Mouse (Mus musculus): ENCODE results near the gene Hoxc13. TPM values are rescaled to one million over a fixed set of nuclear protein-coding genes. Genes with fewer than 3 reads are reported as not detected.

The Hoxc13 gene
- polyA plus RNA-seq, 1 experiment from 2014 or later = 0.23 TPM

GRCm38 (mm10) chr15:102920619-102921018 lies 284 bp upstream of the Hoxc13 start:
- H3K27ac ChIP-seq (replicated peaks) = no peak overlapping the region
- WGBS = 2% methylated on average over 20 of the region's 20 CpGs

DNA sequence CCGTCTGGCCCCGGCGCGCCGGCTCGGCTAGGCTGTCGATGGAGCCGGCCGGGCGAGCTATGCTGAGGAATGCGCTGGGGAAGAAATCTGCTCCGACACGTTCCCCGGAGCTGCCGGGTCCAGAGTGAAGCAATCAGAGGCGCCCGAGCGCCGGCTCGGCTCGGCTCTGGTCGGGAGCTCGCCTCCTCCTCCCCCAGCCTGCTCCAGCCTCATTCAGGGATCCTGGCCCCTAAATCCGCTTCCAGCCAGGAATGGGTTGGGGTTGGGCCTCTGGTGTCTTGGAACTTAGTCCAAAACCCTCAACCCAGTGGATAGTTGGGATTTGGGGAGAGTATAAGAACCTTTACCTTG lies 1.1 kb downstream of the Hoxc13 start:
- Histone ChIP-seq H3K36me3 (no peaks in the 10 kb centered on the region), H3K9ac (replicated peaks) (no peak overlapping the region), H3K9me3 (no peaks in the 10 kb centered on the region), H3K27me3 (peaks cover 99% of the 10 kb centered on the region), H3K4me3 (peak overlapping the region; percentile 32; the same call in 1 of the 2 replicates), H3K4me1 (peaks cover 13% of the 10 kb centered on the region), H3K27ac (replicated peaks) (no peak overlapping the region), H3K4me2 (replicated peaks) (no peak overlapping the region)
- ATAC-seq (ENCODE audit: low FRiP score, low read depth) = no peak
- 0% methylated on average over 17 of the region's 24 CpGs for WGBS

More at GRCm38 (mm10) chr15:102920619-102921018, 284 bp upstream of the Hoxc13 start:
- H3K36me3 ChIP-seq = no peaks in the 10 kb centered on the region
- H3K4me1 ChIP-seq = peaks cover 13% of the 10 kb centered on the region
- H3K4me3 ChIP-seq = peak overlapping the region; percentile 32
- H3K9ac ChIP-seq (replicated peaks) = no peak overlapping the region
- no peaks in the 10 kb centered on the region for H3K9me3 ChIP-seq
- ATAC-seq (ENCODE audit: low FRiP score, low read depth) = peak; percentile 91
- H3K27me3 ChIP-seq = peaks cover 99% of the 10 kb centered on the region
- peak overlapping the region; percentile 45 for H3K4me2 ChIP-seq (replicated peaks)

DNA sequence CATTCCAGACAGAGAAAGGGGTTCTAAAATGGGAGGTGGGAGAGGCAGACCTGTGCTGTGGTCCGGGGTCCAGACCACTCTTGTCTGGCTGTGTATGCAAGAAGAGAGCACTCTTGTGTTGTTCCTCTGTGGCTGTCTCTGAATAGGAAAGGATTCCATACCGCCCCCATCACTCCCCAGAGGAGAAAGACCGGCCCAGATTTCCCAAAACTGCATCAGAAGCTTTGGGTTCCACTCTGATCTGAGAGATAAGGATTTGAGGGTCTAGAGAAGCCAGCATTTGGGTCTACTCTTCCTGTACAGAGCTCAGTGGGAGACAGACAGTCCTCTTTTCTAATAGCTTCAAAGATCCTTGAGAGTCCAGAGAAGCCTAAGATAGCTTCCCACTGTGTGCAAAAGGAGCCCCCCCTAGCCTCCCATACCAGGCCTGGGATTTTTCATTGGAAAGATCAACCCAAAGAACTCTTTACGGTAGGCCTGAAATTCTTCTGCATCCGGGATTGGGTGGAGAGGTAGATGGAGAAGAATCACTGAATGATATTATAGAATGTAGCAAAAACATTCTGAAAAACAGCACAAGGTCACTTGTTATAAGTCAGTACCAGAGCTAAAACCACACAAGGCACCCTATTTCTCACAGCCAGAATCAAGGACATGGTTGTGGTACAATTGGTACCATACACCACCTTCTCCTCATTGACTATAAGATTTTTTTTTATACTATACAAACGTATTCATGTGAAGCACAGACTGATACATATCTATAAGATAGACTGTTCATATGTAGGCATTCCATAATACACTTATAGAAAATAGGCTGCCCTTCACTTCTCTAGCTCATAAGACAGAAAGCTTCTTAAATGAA lies 2.0 kb downstream of the Hoxc13 start:
- 13% methylated on average over 6 of the region's 6 CpGs for WGBS
- Histone ChIP-seq H3K27me3 (peaks cover 99% of the 10 kb centered on the region), H3K27ac (replicated peaks) (no peak overlapping the region), H3K9me3 (no peaks in the 10 kb centered on the region), H3K36me3 (no peaks in the 10 kb centered on the region), H3K4me1 (peaks cover 13% of the 10 kb centered on the region), H3K4me3 (no peak overlapping the region), H3K9ac (replicated peaks) (no peak overlapping the region), H3K4me2 (replicated peaks) (no peak overlapping the region)
- ATAC-seq (ENCODE audit: low FRiP score, low read depth) = no peak

- H3K9me3 ChIP-seq = no peaks in the 10 kb centered on the region
- H3K27ac ChIP-seq (replicated peaks) = no peak overlapping the region
- no peak overlapping the region for H3K4me2 ChIP-seq (replicated peaks)
- H3K36me3 ChIP-seq = no peaks in the 10 kb centered on the region
- no peaks in the 10 kb centered on the region for H3K4me1 ChIP-seq
- no peak overlapping the region for H3K9ac ChIP-seq (replicated peaks)
- no peak overlapping the region for H3K4me3 ChIP-seq
- H3K27me3 ChIP-seq = peaks cover 99% of the 10 kb centered on the region
- under 1% methylated on average over 40 of the region's 40 CpGs for WGBS
- ATAC-seq (ENCODE audit: low FRiP score, low read depth) = no peak
These were observed 6.2 kb downstream of the Hoxc13 start for GRCm38 (mm10) chr15:102927032-102927645.

GRCm38 (mm10) chr15:102931706-102932358 lies 10.9 kb downstream of the Hoxc13 start:
- Histone ChIP-seq H3K4me2 (replicated peaks) (no peak overlapping the region), H3K4me1 (no peaks in the 10 kb centered on the region), H3K27ac (replicated peaks) (no peak overlapping the region), H3K9ac (replicated peaks) (no peak overlapping the region), H3K36me3 (no peaks in the 10 kb centered on the region), H3K4me3 (no peak overlapping the region), H3K9me3 (no peaks in the 10 kb centered on the region), H3K27me3 (peaks cover 100% of the 10 kb centered on the region)
- ATAC-seq (ENCODE audit: low FRiP score, low read depth) = no peak
- 2% methylated on average over 23 of the region's 23 CpGs for WGBS

DNA sequence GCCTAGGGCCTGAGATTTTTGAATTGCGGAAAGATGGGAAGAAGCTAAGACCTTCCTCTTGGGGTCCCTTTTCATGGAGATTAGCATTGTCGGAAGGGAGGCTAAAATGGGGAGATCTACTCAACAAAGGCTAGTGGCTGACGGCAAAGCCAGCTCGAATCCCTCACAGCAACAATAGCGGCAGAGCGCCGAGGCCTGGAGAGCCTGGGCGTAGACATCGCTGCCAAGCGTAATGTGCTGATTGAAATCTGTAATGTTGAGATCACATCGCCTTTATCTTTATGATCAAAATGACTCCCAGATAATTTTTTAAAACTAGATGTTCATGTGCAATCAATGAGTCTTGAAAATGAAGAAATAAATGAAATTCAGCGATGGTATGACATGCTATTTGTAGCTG lies 13.5 kb downstream of the Hoxc13 start:
- H3K27me3 ChIP-seq = peaks cover 100% of the 10 kb centered on the region
- H3K4me1 ChIP-seq = peaks cover under 1% of the 10 kb centered on the region; the same call in 1 of the 2 replicates
- under 1% methylated on average over 12 of the region's 12 CpGs for WGBS
- H3K9me3 ChIP-seq = no peaks in the 10 kb centered on the region
- no peak overlapping the region for H3K4me3 ChIP-seq
- no peak for ATAC-seq (ENCODE audit: low FRiP score, low read depth)
- no peak overlapping the region for H3K9ac ChIP-seq (replicated peaks)
- H3K4me2 ChIP-seq (replicated peaks) = no peak overlapping the region
- no peak overlapping the region for H3K27ac ChIP-seq (replicated peaks)
- H3K36me3 ChIP-seq = no peaks in the 10 kb centered on the region

DNA sequence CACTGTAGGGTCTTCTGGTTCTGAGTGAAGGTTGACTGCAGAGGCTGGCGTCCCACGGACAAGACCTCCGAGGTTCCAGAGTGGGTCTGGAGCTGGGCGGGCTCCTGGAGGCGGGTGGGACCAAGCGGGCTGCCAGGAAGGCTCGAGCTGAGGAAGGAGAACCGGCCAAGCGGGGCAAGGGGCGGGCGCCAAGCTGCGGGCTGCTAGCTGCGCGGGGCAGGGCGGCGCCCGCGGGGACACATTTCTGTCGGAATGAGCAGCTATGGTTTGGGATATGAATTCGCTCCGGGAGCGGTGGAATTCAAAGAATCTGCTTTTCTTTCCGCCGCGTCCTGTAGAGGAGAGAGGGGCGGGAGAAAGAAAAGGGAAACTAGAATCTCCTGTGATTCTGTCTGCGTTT lies 14.0 kb downstream of the Hoxc13 start:
- Histone ChIP-seq H3K9ac (replicated peaks) (no peak overlapping the region), H3K27me3 (peaks cover 100% of the 10 kb centered on the region), H3K9me3 (no peaks in the 10 kb centered on the region), H3K4me3 (no peak overlapping the region), H3K4me2 (replicated peaks) (no peak overlapping the region), H3K27ac (replicated peaks) (no peak overlapping the region), H3K4me1 (peaks cover 4% of the 10 kb centered on the region; the same call in 1 of the 2 replicates), H3K36me3 (no peaks in the 10 kb centered on the region)
- WGBS = under 1% methylated on average over 24 of the region's 27 CpGs
- no peak for ATAC-seq (ENCODE audit: low FRiP score, low read depth)

- no peak within 1 kb of the TSS for H3K27ac ChIP-seq (replicated peaks)
- H3K4me1 ChIP-seq = peaks cover 4% of the 10 kb centered on the region; the same call in 1 of the 2 replicates
- no peak within 1 kb of the TSS for H3K4me3 ChIP-seq
- no peak for ATAC-seq (ENCODE audit: low FRiP score, low read depth)
- 1% methylated on average over 31 of the region's 31 CpGs for WGBS
- H3K36me3 ChIP-seq = no peaks in the 10 kb centered on the region
- H3K4me2 ChIP-seq (replicated peaks) = no peak within 1 kb of the TSS
- no peaks in the 10 kb centered on the region for H3K9me3 ChIP-seq
- H3K9ac ChIP-seq (replicated peaks) = no peak within 1 kb of the TSS
- peaks cover 100% of the 10 kb centered on the region for H3K27me3 ChIP-seq
These were observed 15.5 kb downstream of the Hoxc13 start, which contains the start of gene Hoxc12 for GRCm38 (mm10) chr15:102936279-102936972. Hoxc12 (plus strand) TSS chr15:102936757.

DNA sequence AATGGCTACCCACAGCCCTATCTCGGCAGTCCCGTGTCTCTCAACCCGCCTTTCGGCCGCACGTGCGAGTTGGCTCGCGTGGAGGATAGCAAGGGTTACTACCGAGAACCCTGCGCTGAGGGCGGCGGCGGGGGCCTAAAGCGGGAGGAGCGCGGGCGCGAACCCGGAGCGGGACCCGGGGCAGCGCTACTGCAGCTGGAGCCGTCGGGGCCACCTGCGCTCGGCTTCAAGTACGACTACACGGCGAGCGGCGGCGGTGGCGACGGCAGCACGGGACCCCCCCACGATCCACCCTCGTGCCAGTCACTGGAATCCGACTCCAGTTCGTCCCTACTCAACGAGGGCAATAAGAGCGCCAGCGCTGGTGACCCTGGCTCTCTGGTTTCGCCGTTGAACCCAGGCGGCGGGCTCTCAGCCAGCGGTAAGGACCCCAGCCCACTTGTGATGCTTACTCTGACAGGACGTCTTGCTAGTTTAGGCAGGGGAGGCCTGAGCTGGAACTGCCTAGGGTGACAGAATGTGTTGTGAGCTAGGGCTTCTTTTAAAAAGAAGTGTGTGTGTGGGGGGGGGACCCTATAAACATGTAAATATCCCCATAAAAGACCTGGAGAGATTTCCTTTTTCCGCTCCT lies 16.2 kb downstream of the Hoxc13 start:
- WGBS = 1% methylated on average over 50 of the region's 50 CpGs
- no peaks in the 10 kb centered on the region for H3K9me3 ChIP-seq
- no peak overlapping the region for H3K4me2 ChIP-seq (replicated peaks)
- no peak overlapping the region for H3K9ac ChIP-seq (replicated peaks)
- peaks cover 100% of the 10 kb centered on the region for H3K27me3 ChIP-seq
- no peak overlapping the region for H3K27ac ChIP-seq (replicated peaks)
- no peak overlapping the region for H3K4me3 ChIP-seq
- ATAC-seq (ENCODE audit: low FRiP score, low read depth) = no peak
- H3K4me1 ChIP-seq = peaks cover 4% of the 10 kb centered on the region; the same call in 1 of the 2 replicates
- no peaks in the 10 kb centered on the region for H3K36me3 ChIP-seq

- WGBS = under 1% methylated on average over 33 of the region's 34 CpGs
- Histone ChIP-seq H3K4me1 (peaks cover 8% of the 10 kb centered on the region), H3K27ac (replicated peaks) (no peak overlapping the region), H3K9ac (replicated peaks) (no peak overlapping the region), H3K4me3 (no peak overlapping the region), H3K4me2 (replicated peaks) (no peak overlapping the region; the same call in 1 of the 2 replicates), H3K27me3 (peaks cover 97% of the 10 kb centered on the region), H3K36me3 (no peaks in the 10 kb centered on the region), H3K9me3 (no peaks in the 10 kb centered on the region)
- ATAC-seq (ENCODE audit: low FRiP score, low read depth) = no peak
These were observed 18.6 kb downstream of the Hoxc13 start for GRCm38 (mm10) chr15:102939256-102940155.

Data from midbrain, embryonic 12.5 days (tissue).